27 mouse cellular contexts compared by ENCODE assay signal in the genomic region with DNA sequence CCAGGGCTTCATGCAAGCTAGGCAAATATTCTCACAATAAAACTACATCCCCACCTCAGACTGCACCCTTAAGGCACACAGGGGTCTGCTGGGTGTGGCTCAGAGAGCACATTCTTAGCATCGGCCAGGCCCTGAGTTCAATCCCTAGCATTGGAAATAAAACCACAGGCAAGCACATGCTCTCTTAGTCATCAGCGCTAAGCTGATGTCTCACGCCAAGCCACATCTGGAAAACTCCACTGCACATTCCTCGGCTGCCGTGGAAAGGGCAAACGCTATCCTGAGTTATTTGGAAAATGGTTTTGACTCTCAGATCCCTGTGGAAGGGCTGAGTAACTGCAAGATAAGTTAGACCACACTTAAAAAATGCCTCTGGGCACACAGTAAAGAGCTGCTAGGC. TPM values are rescaled to one million over a fixed set of nuclear protein-coding genes. Genes with fewer than 3 reads are reported as not detected.
DNase-seq lines count a peak whose midpoint lies in the region; ATAC-seq and TF ChIP-seq lines count a peak whose summit lies in the region.
"Had no signal": no experiment of that assay in that cellular context is flagged by ENCODE, and none has a peak within 500 bp of the region (broad histone marks: within the 10 kb centered on the region; RNA-seq: fewer than 3 reads in every experiment).

No protein-coding gene starts in this region.

- TF ChIP-seq POLR2A in embryonic fibroblast, embryonic 13.5 days (IDR thresholded peaks at IDR 0.05; ENCODE audit: low read depth, low read length) = no peak
- no peak for TF ChIP-seq POLR2A in cerebellum, adult 2 months (IDR thresholded peaks at IDR 0.05; ENCODE audit: borderline replicate concordance, insufficient read depth, low read length)

- ATAC-seq in forebrain, embryonic 13.5 days = no peak
- ATAC-seq: midbrain, embryonic 16.5 days had no signal

- no peak overlapping the region for H3K4me3 ChIP-seq in gastrocnemius, adult 2 months
- H3K4me3 ChIP-seq in embryonic fibroblast, embryonic 13.5 days (ENCODE audit: insufficient read depth, low read length) = no peak overlapping the region
- no peak overlapping the region for H3K4me3 ChIP-seq in forebrain, embryonic 13.5 days
- no peak overlapping the region for H3K4me3 ChIP-seq in cerebellum, adult 2 months (replicated peaks; ENCODE audit: insufficient read depth, low read depth, low read length)
- H3K4me3 ChIP-seq: forebrain, embryonic 10.5 days; heart, adult 2 months; left cerebral cortex, adult 2 months; liver, embryonic 15.5 days had no signal

- no peak overlapping the region for H3K4me2 ChIP-seq in forebrain, embryonic 13.5 days
- H3K4me2 ChIP-seq: hindbrain, embryonic 14.5 days; liver, embryonic 15.5 days had no signal

- no peak overlapping the region for H3K9ac ChIP-seq in forebrain, embryonic 13.5 days
- H3K9ac ChIP-seq: hindbrain, embryonic 14.5 days; liver, embryonic 15.5 days had no signal

- TF ChIP-seq CTCF in gastrocnemius, adult 2 months (IDR thresholded peaks at IDR 0.05) = no peak
- no peak for TF ChIP-seq CTCF in embryonic fibroblast, embryonic 13.5 days (IDR thresholded peaks at IDR 0.05; ENCODE audit: borderline replicate concordance, insufficient read depth, low read length)
- TF ChIP-seq CTCF in cerebellum, adult 2 months (IDR thresholded peaks at IDR 0.05; ENCODE audit: borderline replicate concordance, insufficient read depth, low read depth, low read length) = no peak

- no peak for DNase-seq in gastrocnemius, adult 2 months
- no peak for DNase-seq in gastrocnemius, adult 18-20 months (ENCODE audit: low spot score)
- DNase-seq in NIH3T3 (ENCODE audit: low read depth) = peak; percentile 96
- DNase-seq in skeletal muscle tissue, adult 2 months (ENCODE audit: low read depth, low spot score) = peak; percentile 21
- DNase-seq in cerebellum, adult 2 months = no peak
- DNase-seq: adrenal gland, postnatal 36 days; cerebellum, adult 11-12 months; cerebellum, postnatal 36 days; gastrocnemius, postnatal 25 days; heart, adult 2 months; heart, postnatal 36 days; kidney, adult 8-10 months; kidney, postnatal 36 days; lung, postnatal 10 days; retina, postnatal 1 day had no signal

- intact Hi-C loops in gastrocnemius, adult 2 months (cut with DNase I) = no loop called here

- H3K27ac ChIP-seq in gastrocnemius, adult 2 months = peak overlapping the region; percentile 28; the same call in 1 of the 2 replicates
- peak overlapping the region; percentile 94 for H3K27ac ChIP-seq in embryonic fibroblast, embryonic 13.5 days (ENCODE audit: insufficient read depth, low read length)
- H3K27ac ChIP-seq in forebrain, embryonic 13.5 days = no peak overlapping the region
- H3K27ac ChIP-seq in cerebellum, adult 2 months (ENCODE audit: insufficient read depth, low read length) = no peak overlapping the region
- H3K27ac ChIP-seq: forebrain, embryonic 10.5 days; heart, adult 2 months; hindbrain, embryonic 14.5 days; left cerebral cortex, adult 2 months; liver, embryonic 15.5 days had no signal

- 84% methylated on average over 6 of the region's 6 CpGs for WGBS in forebrain, embryonic 13.5 days
- 84% methylated on average over 6 of the region's 6 CpGs for WGBS in cerebellum, adult 2 months

- H3K27me3 ChIP-seq in forebrain, embryonic 13.5 days = no peaks in the 10 kb centered on the region
- H3K27me3 ChIP-seq in cerebellum, adult 2 months (ENCODE audit: control insufficient read depth, insufficient read depth, low read length) = no peaks in the 10 kb centered on the region

- H3K9me3 ChIP-seq in forebrain, embryonic 13.5 days (replicated peaks) = no peaks in the 10 kb centered on the region
- H3K9me3 ChIP-seq: forebrain, embryonic 10.5 days; liver, embryonic 15.5 days had no signal

- H3K4me1 ChIP-seq in embryonic fibroblast, embryonic 13.5 days (ENCODE audit: control insufficient read depth, insufficient read depth, low read length) = peaks cover 14% of the 10 kb centered on the region
- no peaks in the 10 kb centered on the region for H3K4me1 ChIP-seq in forebrain, embryonic 13.5 days
- no peaks in the 10 kb centered on the region for H3K4me1 ChIP-seq in cerebellum, adult 2 months (ENCODE audit: control insufficient read depth, insufficient read depth, low read length)
- H3K4me1 ChIP-seq: liver, embryonic 15.5 days had no signal

- no peaks in the 10 kb centered on the region for H3K36me3 ChIP-seq in forebrain, embryonic 13.5 days (ENCODE audit: poor library complexity, severe bottlenecking)
- H3K36me3 ChIP-seq: forebrain, embryonic 10.5 days; liver, embryonic 15.5 days had no signal

RNA-seq across cellular contexts. Expression of gene Aqp2, which starts 25.1 kb away (rescaled TPM):
- not detected for total RNA-seq in gastrocnemius, adult 2 months (2021)
- total RNA-seq in gastrocnemius, adult 18-20 months (2021) = not detected
- polyA plus RNA-seq in embryonic fibroblast, embryonic 13.5 days (2011; ENCODE audit: insufficient read length, low read depth, missing spikeins) = not detected in 2 replicates
- not detected in 2 replicates for polyA plus RNA-seq in forebrain, embryonic 13.5 days (2015; fragmentation: Nextera tagmentation; extraction: Ambion mirVana)
- 0.23 and 0.43 TPM in 2 replicates for polyA plus RNA-seq in cerebellum, adult 2 months (2012; rRNA removed)
- total RNA-seq: gastrocnemius, postnatal 25 days; heart, postnatal 36 days; megakaryocyte-erythroid progenitor cell, adult 5-6 weeks had no signal
- polyA plus RNA-seq: forebrain, embryonic 10.5 days; heart, embryonic 14.5 days; hindbrain, embryonic 14.5 days; intestine, embryonic 14.5 days; limb, embryonic 11.5 days; liver, embryonic 15.5 days; midbrain, embryonic 16.5 days; stomach, embryonic 16.5 days had no signal

RNA-seq across cellular contexts. Expression of gene Faim2, which starts 25.8 kb away (rescaled TPM):
- under 1 TPM in 1 of 2 experiments, not detected in 1; 0.75 TPM for total RNA-seq in gastrocnemius, adult 2 months (2021)
- total RNA-seq in gastrocnemius, adult 18-20 months (2021) = under 1 TPM in 1 of 2 experiments, not detected in 1; 0.12 TPM
- polyA plus RNA-seq in embryonic fibroblast, embryonic 13.5 days (2011; ENCODE audit: insufficient read length, low read depth, missing spikeins) = 1.4 TPM in 1 of 2 replicates, not detected in the other
- 5.5 and 8.1 TPM in 2 replicates for polyA plus RNA-seq in forebrain, embryonic 13.5 days (2015; fragmentation: Nextera tagmentation; extraction: Ambion mirVana)
- polyA plus RNA-seq in cerebellum, adult 2 months (2012; rRNA removed) = 241 and 263 TPM in 2 replicates
- total RNA-seq: megakaryocyte-erythroid progenitor cell, adult 5-6 weeks had no signal
- polyA plus RNA-seq: limb, embryonic 11.5 days had no signal

RNA-seq across cellular contexts. Expression of gene Aqp5, which starts 36.8 kb away (rescaled TPM):
- total RNA-seq in gastrocnemius, adult 2 months (2021) = not detected
- under 1 TPM in 1 of 2 experiments, not detected in 1; 0.30 TPM for total RNA-seq in gastrocnemius, adult 18-20 months (2021)
- 4.2 and 7.0 TPM in 2 replicates for polyA plus RNA-seq in embryonic fibroblast, embryonic 13.5 days (2011; ENCODE audit: insufficient read length, low read depth, missing spikeins)
- 0.14 and 0.25 TPM in 2 replicates for polyA plus RNA-seq in forebrain, embryonic 13.5 days (2015; fragmentation: Nextera tagmentation; extraction: Ambion mirVana)
- polyA plus RNA-seq in cerebellum, adult 2 months (2012; rRNA removed) = 0.36 and 0.56 TPM in 2 replicates
- total RNA-seq: gastrocnemius, postnatal 25 days; heart, postnatal 36 days; megakaryocyte-erythroid progenitor cell, adult 5-6 weeks had no signal
- polyA plus RNA-seq: forebrain, embryonic 10.5 days; limb, embryonic 11.5 days; stomach, embryonic 16.5 days had no signal

RNA-seq across cellular contexts. Expression of gene Aqp6, which starts 47.4 kb away (rescaled TPM):
- total RNA-seq in gastrocnemius, adult 2 months (2021) = not detected
- total RNA-seq in gastrocnemius, adult 18-20 months (2021) = not detected
- polyA plus RNA-seq in embryonic fibroblast, embryonic 13.5 days (2011; ENCODE audit: insufficient read length, low read depth, missing spikeins) = not detected in 2 replicates
- polyA plus RNA-seq in forebrain, embryonic 13.5 days (2015; fragmentation: Nextera tagmentation; extraction: Ambion mirVana) = not detected in 2 replicates
- polyA plus RNA-seq in cerebellum, adult 2 months (2012; rRNA removed) = 29.0 and 38.4 TPM in 2 replicates
- total RNA-seq: adrenal gland, postnatal 36 days; gastrocnemius, postnatal 25 days; heart, postnatal 36 days; megakaryocyte-erythroid progenitor cell, adult 5-6 weeks had no signal
- polyA plus RNA-seq: forebrain, embryonic 10.5 days; heart, embryonic 14.5 days; intestine, embryonic 14.5 days; limb, embryonic 11.5 days; liver, embryonic 15.5 days; stomach, embryonic 16.5 days had no signal

Comparison
In these comparisons a context has a peak if more than half of its experiments do, and no peak if none do; other contexts are left out.
1. DNase-seq: peak in NIH3T3 (single experiment) and skeletal muscle tissue, adult 2 months (single experiment); none in gastrocnemius, adult 2 months (single experiment), gastrocnemius, adult 18-20 months (single experiment) and cerebellum, adult 2 months (0 of 2).
2. H3K27ac ChIP-seq: peak in gastrocnemius, adult 2 months (single experiment) and embryonic fibroblast, embryonic 13.5 days (single experiment); none in forebrain, embryonic 13.5 days (single experiment) and cerebellum, adult 2 months (single experiment).
3. RNA of gene Faim2, which starts 25.8 kb away (polyA plus RNA-seq): 241 to 263 TPM in cerebellum, adult 2 months; 5.5 to 8.1 TPM in forebrain, embryonic 13.5 days and 1.4 TPM in embryonic fibroblast, embryonic 13.5 days; every median in the first group is over 10 times any median in the second.